Mouse (Mus musculus) testis, adult 2 months (tissue): ENCODE data around the gene St7.

Source experiments
- CTCF ChIP-seq: fragments of 200-500 bp; IDR thresholded peaks from 2 replicates; pipeline ENCODE4 v1.5.1; 2012; ENCODE audit warnings: low read depth, mild to moderate bottlenecking, inconsistent platforms, low read length, moderate library complexity; ENCODE audit not compliant: control insufficient read depth, insufficient read depth, insufficient replicate concordance
- POLR2A ChIP-seq: fragments of 200-500 bp; IDR thresholded peaks from 2 replicates; pipeline ENCODE4 v1.6.1; 2012; ENCODE audit warnings: low read depth, mild to moderate bottlenecking, inconsistent platforms, low read length, moderate library complexity; ENCODE audit not compliant: control insufficient read depth

GRCm38 (mm10) chr6:17978324-17978723 lies 285.6 kb downstream of the St7 start:
- TF ChIP-seq POLR2A (no peak), CTCF (no peak)
